Mouse (Mus musculus) left cerebral cortex, postnatal 25 days (tissue): Measurements from ENCODE around the gene Slc37a1. TPM values are rescaled to one million over a fixed set of nuclear protein-coding genes. Genes with fewer than 3 reads are reported as not detected.
"Not testable (repeated sequence)": the region's sequence is repeated elsewhere in the genome, so short reads cannot be mapped to it uniquely, and the experiment has no call there.

Experiments
- DNase-seq, 2 experiments: peaks; one replicate each; pipeline ENCODE4 v3.0.0; 2022; ENCODE audit warnings: low spot score in 2 of 2, mixed read lengths in 1 of 2
- intact Hi-C: fragments of 180-260 bp; cut with DNase I; formaldehyde crosslinking; loops from one replicate; pipeline ENCODE4 v1.15.1; 2025
- total RNA-seq, 2 experiments: library from RNA; stranded (reverse); gene quantifications; 2 replicates each; pipeline ENCODE4 v1.2.3; 2021

Gene Slc37a1
- total RNA-seq, 2 experiments from 2014 or later, result 6.7 to 9.9 TPM

DNA sequence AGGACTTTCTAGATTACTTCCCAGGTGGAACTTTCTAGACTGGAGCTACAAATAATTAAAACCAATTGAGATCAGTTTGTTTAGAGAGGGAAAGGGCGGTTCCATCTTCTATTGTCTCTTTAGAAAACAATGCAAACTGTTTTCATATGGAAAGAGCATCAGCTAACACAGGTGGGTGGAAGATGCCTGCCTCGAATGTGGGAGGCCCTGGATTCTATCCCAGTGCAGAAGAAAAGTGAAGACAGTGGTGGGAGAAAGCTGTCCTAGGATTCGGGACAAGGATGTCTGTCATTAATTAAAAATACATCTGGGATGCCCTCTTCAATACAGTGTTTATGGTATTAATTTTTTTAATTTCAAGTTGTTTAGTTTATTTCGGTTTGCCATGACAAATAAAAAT lies 19.5 kb upstream of the Slc37a1 start:
- intact Hi-C loops, result no loop called here
- peak in 1 of 2 experiments; percentile 53 for DNase-seq

DNA sequence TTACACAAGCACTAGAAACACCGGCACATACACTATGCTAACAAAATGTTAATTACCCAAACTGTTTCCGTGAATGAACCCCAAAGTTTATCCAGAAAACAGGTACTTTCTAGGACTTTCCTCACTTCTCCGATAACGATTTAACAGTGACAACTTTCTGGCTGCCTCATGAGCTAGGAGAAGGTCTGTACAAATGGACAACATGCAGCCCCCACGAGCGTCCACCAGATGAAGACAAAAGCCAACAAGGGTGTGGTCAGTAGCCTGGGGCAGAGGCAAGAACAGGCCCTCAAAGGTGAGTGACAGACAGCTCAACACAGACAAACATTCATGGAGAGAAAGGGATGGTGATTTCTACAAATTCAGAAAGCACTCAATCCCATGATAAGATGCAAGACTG lies 19.0 kb upstream of the Slc37a1 start:
- intact Hi-C loops, result no loop called here
- DNase-seq, result no peak

DNA sequence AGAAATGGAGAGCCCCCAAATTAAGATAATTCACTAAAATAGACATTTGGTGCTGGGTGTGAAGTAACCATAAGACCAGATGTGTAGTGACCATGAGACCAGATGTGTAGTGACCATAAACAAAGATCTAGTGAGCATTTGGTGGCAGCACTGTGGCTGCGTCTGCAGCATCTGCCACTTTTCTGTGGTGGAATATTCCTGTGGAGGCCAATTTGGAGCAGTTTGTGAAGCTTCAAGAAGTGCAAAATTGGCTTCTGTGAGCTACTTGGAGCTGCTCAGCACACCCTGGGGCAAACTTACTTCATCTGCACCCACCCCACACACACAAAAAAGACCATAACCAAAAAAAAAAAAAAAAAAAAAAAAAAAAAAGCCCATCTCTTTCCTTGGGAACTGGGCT lies 18.6 kb upstream of the Slc37a1 start:
- intact Hi-C loops, result no loop called here
- peak in 1 of 2 experiments; percentile 66 for DNase-seq

DNA sequence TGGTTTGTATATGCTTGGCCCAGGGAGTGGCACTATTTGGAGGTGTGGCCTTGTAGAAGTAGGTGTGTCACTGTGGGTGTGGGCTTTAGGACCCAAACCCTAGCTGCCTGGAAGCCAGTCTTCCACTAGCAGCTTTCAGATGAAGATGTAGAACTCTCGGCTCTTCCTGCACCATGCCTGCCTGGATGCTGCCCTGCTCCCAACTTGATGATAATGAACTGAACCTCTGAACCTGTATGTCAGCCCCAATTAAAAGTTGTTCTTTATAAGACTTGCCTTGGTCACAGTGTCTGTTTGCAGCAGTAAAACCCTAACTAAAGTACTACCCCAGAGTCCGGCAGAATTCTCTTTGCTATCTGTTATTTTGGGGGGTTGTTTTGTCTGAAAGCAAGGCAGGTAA lies 16.8 kb upstream of the Slc37a1 start:
- intact Hi-C loops, result no loop called here

DNA sequence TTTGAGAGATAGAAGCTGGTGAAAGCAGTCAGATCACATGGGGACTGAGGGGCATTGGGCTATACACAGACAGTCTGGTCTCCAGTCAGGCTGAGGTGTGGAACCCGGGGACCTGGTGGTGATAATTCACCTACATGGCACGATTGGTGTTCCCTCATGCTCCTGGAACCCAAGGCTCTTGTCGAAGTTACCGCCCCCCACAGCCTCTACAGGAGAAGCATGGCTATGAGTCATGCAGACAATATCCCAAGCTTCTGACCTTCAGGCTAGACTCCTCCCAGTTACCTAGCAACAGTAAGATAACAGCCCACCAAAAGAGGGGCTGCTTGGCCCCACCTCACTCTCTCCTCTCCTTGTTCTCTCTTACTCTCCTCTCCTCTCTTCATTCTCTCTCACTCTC lies 16.3 kb upstream of the Slc37a1 start:
- intact Hi-C loops, result no loop called here
- DNase-seq, result no peak

More for the DNA sequence above, 16.8 kb upstream of the Slc37a1 start:
- DNase-seq, result no peak

DNA sequence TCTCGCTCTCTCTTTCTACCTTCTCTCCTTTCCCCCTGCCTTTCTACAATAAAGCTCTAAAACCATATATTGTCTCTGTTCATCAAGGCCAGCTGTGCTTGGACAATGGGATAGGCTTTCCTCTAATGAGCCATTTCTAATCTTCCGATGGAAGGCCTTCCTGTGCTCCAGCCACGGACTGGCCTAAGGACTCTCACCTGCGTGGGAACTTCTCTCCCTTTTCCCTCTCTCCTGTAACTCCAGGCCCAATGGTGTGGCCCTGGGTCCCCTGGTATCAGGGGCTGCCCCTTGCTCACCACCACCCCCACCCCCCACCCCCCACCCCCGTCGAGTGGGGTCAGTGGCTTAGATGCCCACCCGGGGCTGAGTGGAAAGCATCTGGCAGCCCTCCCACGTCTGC lies 15.9 kb upstream of the Slc37a1 start:
- DNase-seq, intact Hi-C loops: not testable (repeated sequence)

DNA sequence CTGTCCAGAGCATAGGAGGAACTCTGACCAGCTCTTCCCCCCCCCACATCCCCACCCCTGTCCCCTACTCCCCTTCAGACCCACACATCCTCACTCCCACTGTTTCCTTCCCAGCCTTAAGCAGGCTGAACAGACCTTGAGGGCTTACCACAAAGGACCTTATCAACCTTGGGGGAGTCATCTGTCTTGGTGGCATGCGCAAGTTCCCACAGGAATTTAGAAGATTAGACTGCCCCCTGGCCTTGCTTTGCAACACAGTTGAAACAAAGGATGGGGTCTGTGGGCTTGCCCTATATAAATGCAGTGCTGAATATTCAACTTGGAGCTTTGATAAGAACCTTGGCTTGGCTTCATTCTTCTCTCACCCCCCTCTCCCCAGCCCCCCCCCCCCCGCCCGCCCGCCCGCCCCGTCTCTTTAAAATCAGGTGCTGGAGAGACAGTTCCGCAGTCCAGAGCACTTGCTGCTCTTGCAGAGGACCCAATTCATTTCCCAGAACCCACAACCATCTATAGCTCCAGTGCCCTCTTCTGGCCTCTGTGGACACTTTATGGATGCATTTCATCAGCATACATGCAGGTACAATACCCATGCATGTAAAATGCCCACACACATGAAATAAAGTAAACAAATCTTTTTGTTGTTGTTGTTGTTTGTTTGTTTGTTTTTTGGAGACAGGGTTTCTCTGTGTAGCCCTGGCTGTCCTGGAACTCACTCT lies 15.3 kb upstream of the Slc37a1 start:
- intact Hi-C loops, result no loop called here
- DNase-seq, result no peak

DNA sequence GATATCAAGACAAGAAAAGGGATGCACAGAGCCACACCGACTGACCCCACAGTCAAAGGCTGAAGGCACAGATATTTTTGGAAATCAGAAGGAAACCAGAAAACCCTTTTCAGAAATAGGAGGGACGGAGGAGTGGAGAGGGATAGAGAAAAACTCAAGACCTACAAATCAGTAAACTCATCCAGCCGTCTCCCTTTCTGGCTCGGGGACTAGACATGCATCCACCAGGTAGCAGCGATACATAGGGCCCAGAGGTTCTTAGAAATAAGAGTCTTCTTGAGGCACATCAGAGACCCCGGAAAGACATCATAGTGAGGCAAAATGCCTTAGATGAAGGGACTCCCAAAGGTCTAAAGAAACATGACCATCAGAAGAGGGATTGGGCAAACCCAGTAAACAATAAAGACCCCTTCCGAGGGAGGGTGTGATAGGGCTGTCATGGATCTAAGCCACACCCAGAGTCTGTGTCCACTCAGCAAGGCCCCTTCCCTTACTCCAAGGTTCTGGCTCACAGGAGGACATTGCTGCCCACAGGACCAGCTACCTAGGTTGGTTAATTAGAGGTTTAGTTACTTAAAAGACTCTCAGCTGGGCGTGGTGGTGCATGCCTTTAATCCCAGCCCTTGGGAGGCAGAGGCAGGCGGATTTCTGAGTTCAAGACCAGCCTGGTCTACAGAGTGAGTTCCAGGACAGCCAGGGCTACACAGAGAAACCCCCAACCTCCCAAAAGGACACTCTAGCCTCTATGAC lies 14.0 kb upstream of the Slc37a1 start:
- intact Hi-C loops, result no loop called here
- no peak for DNase-seq

DNA sequence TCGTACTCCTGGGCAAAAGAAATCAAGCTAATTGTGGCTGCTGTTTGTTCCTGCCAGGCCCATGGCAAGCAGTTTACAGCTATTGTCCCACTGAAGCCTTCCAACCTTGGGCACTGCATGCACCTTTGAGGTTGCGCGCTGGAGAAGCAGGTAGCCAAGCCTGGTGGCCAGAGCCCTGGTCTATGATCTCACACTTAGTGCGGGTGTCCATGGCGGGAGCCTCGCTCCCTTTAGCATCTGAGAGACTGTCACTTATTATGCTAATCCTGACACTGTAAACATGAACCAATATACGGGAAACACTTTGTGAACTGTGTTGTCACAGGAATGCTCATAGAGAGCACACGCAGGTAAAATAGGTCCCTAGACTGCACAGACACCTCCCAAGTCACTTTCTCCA lies 13.0 kb upstream of the Slc37a1 start:
- intact Hi-C loops, result no loop called here
- no peak for DNase-seq

DNA sequence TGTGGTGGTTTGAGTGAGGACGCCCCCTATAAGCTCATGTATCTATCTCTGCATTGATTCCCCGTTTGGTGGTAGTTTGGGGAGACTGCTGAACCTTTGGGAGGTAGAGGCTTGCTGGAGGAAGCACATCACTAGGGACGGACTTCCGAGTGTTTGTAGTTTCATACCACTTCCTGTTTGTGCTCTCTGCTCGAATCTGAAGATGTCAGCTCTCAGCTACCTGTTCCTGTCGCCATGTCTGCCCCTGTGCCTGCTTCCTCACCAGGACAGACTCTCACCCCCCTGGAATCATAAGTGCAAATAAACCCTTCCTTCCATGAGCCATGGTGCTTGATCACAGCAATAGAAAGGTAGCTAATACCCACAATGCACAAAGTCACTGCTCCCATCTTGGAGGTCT lies 11.4 kb upstream of the Slc37a1 start:
- intact Hi-C loops, result no loop called here
- DNase-seq, result no peak

DNA sequence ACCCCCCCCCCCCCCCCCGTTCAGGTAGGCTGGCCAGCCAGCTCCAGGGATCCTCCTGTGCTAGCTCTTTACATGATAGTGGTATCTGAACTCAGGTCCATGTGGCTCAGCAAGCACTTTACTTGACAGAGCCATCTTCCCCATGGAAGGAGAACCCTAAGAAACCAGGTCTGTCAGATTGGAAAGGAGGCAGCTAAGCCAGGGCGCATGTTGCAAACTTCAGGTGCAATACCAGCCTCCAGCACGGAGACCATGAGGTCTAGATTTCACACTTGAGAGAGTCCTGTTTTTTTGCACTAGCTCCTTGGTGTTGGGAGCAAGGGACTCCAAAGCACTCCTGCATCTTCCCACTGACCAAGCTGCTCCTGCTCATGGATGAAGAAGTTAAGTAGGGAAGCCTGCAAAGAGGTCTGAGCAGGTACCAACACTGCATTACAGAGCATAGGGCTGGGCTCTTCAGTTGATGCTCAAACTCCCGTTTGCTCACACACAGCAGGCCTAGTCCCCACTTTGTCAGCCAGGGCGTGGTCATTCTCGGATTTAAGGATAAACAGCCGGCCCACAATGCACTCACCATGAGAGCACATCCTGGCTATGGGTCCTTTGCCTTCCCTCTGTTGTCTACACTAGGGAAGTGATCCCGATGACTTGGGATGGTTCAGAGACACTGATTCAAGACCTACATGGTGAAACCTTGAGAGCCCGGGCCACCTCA lies 10.2 kb upstream of the Slc37a1 start:
- peak; percentile 66 to 69 for DNase-seq
- intact Hi-C loops, result no loop called here

DNA sequence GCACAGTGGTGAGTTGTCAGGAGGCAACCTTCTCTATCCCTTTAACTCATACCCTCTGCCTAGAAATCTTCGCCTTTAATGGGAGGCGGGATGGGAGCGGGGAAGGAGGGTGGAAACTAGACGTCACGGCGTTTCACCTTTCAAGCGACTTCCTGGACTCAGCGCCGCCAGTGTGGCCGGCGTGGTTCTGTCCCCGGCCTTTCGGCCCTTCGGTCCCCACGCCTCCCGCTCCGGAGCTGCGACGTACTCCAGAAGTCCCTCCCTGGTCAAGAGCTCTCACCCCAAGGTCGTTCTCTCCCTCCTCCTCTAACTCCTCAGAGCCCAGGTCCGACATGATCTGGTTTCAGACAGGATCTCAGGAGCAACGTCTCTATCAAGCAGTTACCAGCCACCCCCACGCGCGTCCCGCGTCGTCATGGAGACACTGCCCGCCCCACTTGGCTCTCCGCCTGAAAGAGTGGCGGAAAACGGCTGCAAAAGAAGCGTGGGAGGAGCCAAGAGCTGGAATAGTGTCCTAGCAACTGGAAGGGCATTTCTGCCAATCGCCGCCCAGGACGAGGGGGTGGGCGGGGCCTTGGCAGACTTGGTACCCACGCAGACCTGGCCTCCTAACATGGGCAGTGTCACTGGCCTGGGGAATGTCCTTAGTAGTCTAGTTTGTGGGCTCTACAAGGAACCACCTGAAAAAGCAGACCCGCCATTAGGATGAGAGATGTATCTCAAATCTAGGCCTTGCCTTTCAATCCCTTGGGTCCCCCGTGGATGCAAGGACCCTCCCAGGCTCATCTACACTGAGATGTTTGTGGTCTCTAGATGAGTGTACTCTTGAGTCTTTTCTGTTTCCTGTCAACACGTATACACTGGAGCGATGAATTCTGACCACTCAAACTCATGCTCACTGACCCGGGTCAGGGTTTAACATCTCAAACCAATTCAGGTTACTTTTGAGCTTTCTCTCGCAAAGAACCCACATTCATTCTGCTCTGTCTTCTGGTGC lies 9.4 kb upstream of the Slc37a1 start, which contains the start of gene Rsph1:
Gene Rsph1, minus strand, starts transcription at position 462 of the 997 bp plus-strand sequence.
- peak; percentile 100 for DNase-seq
- intact Hi-C loops, result no loop called here

DNA sequence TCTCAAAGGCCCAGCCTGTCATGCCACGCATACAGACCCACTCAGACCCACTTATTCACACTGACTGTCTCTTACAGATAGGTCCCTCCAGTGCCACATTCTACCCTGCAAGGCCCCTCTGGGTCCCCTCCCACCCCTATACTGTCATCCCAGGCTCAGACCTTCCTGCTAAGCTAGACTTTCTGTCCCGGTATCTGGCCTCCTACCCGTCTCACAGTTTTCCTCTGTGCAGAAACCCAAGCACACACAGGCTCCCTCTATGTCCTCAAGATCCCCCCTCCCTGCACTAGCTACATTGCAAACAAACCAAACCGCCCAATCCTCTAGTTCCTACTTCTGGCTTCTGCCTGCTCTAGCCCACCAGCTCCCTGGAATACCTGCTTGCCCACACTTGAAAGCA lies 8.7 kb upstream of the Slc37a1 start:
- intact Hi-C loops, result no loop called here
- DNase-seq, result peak in 1 of 2 experiments; percentile 60

DNA sequence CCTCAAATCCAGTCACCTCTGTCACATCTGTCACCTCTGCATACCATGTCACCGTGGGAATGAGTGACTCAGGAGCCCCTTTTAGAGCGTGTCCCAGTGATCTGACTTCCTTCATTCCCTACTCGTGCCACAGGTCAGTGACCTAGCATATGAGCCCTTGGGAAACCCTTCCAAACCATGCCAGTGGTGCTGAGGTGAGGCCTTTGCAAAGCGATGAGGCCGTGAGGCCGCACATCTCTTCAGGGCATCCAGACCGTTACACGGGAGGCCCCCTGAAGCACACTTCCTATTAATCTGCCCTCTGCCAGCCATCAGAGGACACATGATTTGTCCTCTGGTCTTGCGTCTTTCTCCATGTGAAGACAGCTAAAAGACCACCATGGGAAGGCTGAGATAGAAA lies 7.1 kb upstream of the Slc37a1 start:
- DNase-seq, result no peak
- intact Hi-C loops, result no loop called here

DNA sequence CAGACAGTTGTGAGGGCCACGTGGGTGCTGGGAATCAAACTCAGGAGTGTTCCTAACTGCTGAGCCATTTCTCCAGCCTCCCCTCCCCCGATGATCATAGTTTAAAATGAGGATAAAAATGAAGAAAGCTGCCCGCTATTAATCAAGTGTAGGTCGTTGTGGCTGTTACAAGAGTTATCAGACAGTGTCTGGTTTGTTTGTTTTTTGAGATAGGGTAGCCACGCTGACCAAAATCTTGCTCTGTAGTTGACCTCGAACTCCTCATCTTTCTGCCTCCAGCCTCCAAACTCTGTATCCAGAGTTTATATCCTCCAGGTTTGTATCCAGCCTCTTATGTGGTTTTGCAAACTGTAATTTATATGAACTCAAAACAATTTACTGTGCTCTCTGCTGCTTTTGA lies 6.3 kb upstream of the Slc37a1 start:
- no peak for DNase-seq
- intact Hi-C loops, result loop anchor here (5.0 kb wide), 1 partner anchor 268 kb away; no protein-coding TSS in a partner anchor

DNA sequence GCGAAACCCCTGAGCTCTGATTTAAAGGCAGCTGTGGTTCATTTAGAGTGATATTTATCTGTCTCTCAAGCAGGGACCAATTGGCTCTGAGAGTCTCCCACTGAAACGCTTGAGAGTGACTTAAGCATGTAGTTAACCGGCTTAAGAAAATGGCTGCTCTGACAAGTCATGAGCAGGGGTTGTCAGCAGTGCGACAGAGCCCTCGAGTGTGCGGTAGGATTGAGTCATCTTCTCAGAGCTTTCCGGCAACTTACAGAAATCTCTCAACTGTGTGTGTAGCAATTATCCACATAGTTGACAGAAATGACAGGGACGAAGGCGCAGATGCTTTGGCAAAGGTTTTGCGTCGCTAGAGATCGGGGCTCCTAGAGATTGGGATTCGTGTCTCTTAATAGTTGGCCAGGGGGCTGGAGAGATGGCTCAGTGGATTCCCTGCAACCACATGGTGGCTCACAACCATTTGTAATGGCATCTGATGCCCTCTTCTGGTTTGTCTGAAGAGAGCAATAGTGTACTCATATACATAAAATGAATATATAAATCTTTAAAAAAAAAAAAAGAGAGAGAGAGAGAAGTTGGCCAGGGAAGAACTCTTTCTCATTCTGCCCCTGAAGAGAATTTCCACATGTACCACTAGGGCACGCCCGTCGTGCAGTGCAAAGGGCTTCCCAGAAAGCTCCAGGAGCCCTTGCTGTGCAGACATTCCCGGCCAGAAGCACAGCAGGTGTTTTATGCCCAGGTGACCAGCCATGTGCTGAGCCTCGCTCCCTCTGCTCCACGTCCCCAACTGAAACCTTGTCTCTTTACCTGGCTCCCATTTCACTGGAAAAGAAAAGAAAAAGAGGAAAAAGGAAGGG lies 4.5 kb upstream of the Slc37a1 start:
- intact Hi-C loops, result loop anchor here (2.0 to 5.0 kb wide), 2 partner anchors 27 to 270 kb away; no protein-coding TSS in a partner anchor
- peak in 1 of 2 experiments; percentile 53 for DNase-seq

DNA sequence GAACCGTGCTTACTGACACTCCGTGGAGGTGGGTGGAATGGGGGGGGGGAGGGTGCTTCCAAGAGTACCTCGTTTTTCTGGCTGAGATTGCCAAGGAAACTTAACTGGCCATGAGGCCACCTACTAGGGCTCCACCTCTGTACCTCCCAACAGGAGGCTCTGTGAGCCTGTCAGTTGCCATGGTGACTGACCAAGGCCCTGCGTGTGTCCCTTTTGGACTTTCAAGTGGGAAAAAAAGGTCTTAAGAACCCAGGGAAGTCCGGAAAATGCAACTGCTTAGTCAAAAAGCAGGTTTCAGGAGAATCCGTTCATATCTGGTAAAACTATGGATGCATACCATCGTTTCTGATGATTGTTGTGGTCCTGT lies 3.9 kb upstream of the Slc37a1 start:
- intact Hi-C loops, result loop anchor here (2.0 to 5.0 kb wide), 2 partner anchors 28 to 270 kb away; no protein-coding TSS in a partner anchor
- no peak for DNase-seq

DNA sequence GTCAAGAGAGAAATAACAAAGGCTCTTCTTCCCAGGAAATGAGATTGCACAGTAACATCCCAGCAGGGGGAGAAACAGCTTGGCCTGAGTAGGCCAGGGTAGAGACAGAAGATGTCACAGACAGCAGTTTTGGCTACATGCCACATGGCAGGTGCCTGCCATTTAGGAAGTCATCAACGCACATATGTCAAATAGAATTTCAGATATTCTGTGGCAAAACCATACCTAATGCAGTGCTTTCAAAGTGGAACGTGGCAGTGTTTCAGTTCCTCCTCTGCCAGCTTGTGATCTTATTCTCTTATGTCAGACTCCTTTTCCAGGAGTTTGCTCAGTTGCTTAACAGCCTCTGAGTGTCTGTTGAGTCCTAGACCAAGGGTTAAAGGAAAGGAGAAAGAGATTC lies 725 bp upstream of the Slc37a1 start:
- DNase-seq, result no peak
- intact Hi-C loops, result no loop called here
